Mouse (Mus musculus) spleen, adult 12 weeks (tissue): Measurements from ENCODE around the gene Arhgef26.

Experiments
- DNase-seq: peaks from one replicate; pipeline ENCODE4 v3.0.0; 2022; ENCODE audit warnings: low spot score

The Arhgef26 gene

DNA sequence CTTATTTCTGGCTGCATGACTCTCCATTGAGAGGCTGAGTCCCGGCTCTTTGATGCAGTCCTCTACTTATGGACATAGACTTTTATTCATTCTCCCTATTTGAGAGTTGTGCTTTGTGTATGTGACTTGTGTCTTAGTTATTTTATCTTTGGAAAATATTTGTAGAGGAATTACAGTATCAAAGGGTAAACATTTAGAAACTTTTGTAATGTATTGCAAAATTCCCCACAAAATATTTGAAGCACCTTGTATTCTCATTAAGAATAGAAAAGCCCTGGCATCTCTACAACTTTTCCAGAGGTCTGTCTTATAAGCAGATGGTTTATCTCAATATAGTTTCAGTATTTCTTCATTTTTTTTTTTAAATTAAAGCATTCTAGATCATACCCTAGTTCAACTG lies 44.7 kb downstream of the Arhgef26 start:
- DNase-seq: no peak

- no peak for DNase-seq
Measured at GRCm38 (mm10) chr3:62392636-62393035, 54.5 kb downstream of the Arhgef26 start.

- no peak for DNase-seq
Measured at GRCm38 (mm10) chr3:62394284-62394683, 56.1 kb downstream of the Arhgef26 start.

GRCm38 (mm10) chr3:62395368-62395767 lies 57.2 kb downstream of the Arhgef26 start:
- no peak for DNase-seq

DNA sequence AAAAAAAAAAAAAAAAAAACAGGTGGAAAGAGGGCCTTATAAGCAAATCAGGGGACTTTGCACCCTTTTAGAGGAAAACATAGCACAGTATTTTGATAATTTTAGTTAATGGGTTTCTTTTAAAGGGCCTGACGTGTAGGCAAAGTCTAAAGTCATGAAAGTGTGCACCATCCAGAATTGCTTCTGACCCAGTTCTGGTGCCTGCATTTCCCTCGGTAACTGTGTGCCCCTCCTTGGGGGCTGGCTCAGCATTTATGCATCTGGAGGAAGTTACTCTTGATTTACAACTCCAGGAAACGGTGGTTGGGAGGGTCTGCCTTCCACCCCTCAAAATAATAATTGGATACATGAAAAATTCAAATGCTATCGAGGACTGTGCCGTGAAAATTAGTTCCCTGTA lies 58.0 kb downstream of the Arhgef26 start:
- no peak for DNase-seq

DNA sequence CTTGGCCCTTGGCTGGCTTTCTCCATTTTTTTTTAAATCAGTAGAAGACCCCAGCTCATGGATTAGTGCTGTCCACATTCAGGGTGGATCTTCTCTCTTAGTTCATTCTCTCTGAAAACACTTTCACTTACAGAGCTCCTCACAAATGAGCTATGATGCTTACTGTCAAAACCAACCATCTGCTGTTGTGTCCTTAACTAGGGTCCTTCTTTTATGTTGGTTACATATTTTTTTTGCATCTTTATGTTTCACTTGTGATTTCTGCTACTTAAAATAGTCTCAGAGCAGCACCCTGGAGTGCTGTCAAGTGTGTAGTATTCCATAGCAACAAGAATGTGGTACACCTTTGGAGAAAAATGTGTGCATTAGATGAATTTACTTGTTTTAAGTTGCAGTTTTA lies 60.0 kb downstream of the Arhgef26 start:
- no peak for DNase-seq

DNA sequence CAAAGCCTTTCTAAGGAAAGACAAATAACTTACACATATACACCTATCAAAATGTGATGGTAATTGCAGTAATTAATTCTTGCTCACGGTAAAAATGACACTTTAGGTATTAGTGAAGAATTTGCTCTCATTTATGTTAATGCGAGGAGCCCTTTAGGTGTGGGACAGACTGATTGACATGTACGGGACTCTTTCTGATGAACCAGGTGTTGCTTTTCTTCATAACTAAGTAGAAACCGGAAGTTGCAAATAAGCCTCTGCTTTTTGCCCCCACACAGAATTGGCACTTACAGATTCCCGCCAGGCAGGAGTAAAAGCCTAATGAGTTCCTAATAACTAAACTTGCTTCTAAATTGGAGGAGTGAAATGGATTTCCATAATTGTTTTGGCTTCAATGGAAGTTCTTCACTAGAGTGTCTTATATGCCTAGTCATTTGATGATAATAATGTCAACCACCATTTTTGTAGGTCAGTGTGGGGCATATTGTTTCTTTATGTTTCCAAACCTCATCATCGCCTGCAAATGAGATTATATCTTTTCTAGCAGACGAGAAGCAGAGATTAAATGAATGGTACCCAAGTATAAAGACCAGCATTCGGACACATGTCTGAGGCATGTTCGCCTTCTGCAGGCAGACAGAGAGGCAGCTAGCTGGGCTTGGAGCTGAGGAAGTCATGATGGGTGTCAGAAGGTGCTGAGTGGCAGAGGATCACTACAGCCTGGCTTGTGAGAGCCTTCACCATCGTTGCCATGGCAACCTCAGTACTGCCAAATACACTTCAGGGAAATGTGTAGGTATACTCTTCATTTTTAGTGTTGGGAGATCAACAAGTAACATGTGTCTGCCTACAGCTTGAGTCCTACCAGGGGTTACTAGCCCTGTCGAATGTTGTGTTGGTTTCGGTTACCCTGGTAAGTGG lies 61.9 kb downstream of the Arhgef26 start:
- DNase-seq: no peak

DNA sequence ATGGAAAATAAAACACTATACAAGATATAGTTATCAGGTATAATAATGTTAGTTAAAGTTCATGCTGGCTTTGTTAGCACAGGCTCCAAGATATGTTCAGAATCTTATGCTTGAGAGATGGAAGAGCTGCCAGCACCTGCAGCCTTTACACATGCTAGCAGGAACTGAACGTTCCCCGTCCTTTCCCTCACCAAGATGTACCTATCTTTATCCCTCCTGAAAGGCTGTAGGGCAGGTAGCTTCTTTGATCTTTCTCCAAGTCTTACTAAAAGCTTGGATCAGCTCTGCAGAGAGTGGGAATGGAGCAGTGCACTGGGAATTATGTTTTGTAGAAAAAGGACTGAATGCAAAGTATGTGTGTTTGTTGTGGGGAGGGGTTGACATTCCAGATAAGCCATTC lies 64.3 kb downstream of the Arhgef26 start:
- no peak for DNase-seq

- DNase-seq: no peak
Measured at GRCm38 (mm10) chr3:62404477-62405246, 66.5 kb downstream of the Arhgef26 start.

- no peak for DNase-seq
Measured at GRCm38 (mm10) chr3:62409555-62410182, 71.5 kb downstream of the Arhgef26 start.

GRCm38 (mm10) chr3:62410491-62410890 lies 72.3 kb downstream of the Arhgef26 start:
- DNase-seq: no peak

DNA sequence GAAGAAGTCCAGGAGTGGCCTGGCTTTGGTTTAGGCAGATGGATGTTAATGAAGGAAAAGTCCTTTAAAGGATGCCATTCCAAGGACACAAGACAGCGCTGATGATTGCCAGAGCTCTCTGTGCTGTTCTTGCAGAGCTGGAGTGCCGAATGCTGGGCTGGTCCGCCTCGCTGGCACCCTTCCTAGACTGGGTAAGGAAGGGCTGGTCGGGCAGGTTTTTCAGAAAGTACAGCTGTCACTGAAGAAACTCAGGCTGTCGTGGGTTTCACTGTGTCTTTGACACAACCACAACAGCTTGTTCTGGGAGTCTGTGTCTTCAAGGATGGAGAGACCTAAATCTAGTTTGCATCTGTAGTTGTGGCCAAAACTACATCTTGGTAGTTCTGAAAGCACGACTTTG lies 74.6 kb downstream of the Arhgef26 start:
- DNase-seq: no peak

- DNase-seq: no peak
Measured at GRCm38 (mm10) chr3:62414926-62415325, 76.8 kb downstream of the Arhgef26 start.

GRCm38 (mm10) chr3:62417458-62417857 lies 79.3 kb downstream of the Arhgef26 start:
- no peak for DNase-seq

GRCm38 (mm10) chr3:62418387-62419138 lies 80.4 kb downstream of the Arhgef26 start:
- no peak for DNase-seq

DNA sequence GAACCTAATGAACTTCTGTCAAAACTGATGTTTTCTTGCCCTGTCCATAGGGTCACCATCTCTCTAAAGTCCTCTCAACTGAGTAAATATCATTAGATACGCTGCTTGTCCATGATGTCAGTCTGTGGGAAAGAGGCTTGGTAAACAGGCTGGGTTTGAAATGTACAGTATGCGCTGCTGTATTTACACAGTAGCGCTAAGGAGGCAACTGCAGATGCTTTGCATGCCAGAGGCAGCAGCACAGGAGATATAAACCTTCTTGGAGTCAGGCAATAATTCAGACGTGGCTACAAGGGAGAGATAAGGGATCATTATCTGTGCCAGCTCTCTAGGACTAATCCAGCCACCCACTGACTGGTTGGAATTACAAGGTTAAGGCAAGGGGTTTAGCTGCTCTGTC lies 95.5 kb downstream of the Arhgef26 start:
- no peak for DNase-seq

GRCm38 (mm10) chr3:62435923-62436322 lies 97.8 kb downstream of the Arhgef26 start:
- no peak for DNase-seq

DNA sequence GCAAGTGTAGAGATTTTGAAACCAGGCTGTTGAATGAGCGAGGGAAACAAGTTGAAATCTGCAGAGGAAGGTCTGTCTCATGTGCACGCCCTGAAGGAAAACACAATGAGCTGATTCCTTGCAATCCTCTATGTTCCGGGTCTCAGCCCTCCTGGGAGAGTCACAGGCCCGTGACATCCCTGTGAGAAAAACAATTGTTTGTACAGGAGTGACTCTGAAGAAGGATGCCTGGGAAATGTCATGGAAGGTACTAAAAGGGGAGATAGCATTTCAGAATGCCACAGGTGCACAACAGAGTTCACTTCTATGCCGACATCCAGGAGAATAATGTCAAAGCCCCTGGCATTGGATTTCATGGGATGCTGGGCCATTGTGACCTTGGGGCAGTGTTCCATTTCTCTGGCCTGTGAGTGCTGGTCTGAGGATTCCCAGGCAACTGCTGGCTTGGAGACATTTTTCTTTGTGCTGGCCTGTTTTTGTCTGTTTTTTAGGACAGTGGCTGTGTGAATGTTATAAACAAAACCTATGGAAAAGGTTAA lies 102.4 kb downstream of the Arhgef26 start:
- DNase-seq: no peak

GRCm38 (mm10) chr3:62443582-62444194 lies 105.5 kb downstream of the Arhgef26 start:
- DNase-seq: no peak

- no peak for DNase-seq
Measured at GRCm38 (mm10) chr3:62446271-62446670, 108.1 kb downstream of the Arhgef26 start.

- no peak for DNase-seq
Measured at GRCm38 (mm10) chr3:62447151-62447550, 109.0 kb downstream of the Arhgef26 start.
